Mouse (Mus musculus) ovary, postnatal 36 days (tissue): ENCODE measurements around the gene Fbxo8.
A peak's percentile ranks its signal among the peaks of the same experiment; 100 is the strongest.

Source experiments
- DNase-seq: peaks from one replicate; pipeline ENCODE4 v3.0.0; 2022; ENCODE audit warnings: low spot score, mixed read lengths

The Fbxo8 gene

GRCm38 (mm10) chr8:56611736-56612135 lies 60.8 kb downstream of the Fbxo8 start:
- DNase-seq: no peak

DNA sequence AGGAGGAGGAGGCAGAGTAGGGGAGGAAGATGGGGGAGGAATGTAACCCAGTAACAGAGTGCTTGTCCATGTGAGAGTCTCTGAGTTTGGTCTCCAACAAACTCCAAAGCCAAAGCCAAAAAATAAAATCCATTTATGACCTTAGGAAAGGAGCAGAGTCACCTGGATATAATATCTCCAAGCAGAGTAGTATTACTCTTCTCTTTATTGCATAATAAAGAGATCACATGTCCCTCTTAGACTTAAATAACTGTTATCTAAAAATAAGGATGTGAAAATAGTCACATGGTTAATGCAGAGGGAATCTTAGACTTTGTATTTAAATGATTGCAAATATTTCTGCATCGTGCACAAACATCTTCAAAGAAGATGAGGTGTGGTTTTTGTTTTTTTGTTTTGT lies 63.3 kb downstream of the Fbxo8 start:
- no peak for DNase-seq

DNA sequence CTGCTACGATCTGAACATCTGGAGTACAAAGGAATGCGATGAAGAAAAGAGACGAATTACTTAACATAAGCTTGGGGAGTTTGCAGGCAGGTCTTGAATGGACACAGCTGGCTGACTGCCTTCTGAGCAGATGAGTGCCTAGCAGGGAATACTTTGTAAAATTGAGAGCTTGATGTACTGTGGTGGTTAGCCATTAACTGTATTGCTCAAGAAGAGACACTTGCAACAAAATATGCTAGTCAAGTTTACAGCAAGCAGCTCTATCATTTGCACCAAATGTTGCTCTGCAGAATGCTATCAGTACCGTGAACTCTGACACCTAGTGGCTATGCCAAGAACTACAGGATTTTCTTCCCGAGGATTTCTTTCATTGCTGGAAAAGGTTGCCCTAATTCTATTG lies 64.1 kb downstream of the Fbxo8 start:
- no peak for DNase-seq

GRCm38 (mm10) chr8:56616260-56616659 lies 65.4 kb downstream of the Fbxo8 start:
- DNase-seq: peak; percentile 20

- no peak for DNase-seq
Observed at GRCm38 (mm10) chr8:56617271-56617670, 66.4 kb downstream of the Fbxo8 start.

- DNase-seq: no peak
Observed at GRCm38 (mm10) chr8:56619056-56619455, 68.2 kb downstream of the Fbxo8 start.

DNA sequence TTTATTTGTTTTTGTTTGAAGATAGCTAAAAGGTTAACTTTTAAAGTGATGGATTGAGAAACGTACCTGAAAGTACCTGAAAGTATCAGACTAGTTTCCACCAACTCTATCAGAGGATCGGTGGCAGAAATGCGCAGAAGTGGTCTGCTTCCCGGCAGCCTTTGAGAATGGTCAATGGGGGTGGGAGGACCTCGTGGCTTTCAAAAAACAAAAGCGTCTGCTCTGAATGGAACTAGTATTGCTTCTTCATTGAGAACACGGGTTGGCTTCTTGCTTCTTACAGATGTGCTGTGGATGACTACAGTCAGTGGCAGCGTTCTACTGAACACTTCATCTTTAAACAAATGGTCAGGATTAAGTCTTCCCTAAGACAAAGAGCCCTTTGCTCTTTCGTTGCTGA lies 68.7 kb downstream of the Fbxo8 start:
- no peak for DNase-seq

DNA sequence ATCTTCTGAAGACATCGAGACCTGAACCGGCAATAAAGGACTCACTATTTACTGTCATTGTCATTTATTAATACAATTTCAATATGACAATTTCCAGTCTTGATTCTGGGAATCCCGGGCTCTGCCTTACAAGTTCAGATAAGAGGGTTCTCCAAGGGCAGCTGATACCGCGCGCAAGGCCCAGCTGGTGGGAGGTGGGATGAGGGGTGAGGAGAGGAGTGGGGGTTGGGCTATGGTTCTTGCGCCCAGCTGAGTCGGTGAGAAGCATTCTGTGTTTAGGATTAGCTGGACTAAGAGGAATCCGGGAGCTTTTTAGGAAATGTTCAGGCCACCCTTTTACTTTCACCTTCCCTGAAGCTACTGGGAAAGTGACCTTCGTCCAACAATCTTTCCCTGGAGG lies 69.8 kb downstream of the Fbxo8 start:
- DNase-seq: peak; percentile 45

DNA sequence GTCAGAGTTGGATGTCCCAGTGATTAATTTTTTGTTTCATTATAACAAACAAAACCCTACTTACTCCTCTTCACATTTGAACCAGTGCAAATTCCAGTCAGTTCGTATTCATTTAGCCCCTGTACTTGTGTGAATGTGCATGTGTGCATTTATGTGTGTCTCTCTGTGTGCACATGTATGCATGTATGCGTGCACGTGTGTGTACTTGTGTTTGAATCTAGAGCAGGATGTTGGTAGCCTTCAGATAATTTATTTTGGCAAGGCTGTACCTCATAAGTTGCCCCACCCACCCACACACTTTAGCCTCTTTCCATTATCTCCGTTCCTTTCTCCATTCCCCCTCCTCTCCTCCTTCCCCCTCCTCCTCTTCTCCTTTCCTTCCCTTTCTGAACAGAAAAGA lies 70.2 kb downstream of the Fbxo8 start:
- no peak for DNase-seq

- peak; percentile 15 for DNase-seq
Observed at GRCm38 (mm10) chr8:56622470-56623024, 71.7 kb downstream of the Fbxo8 start.

DNA sequence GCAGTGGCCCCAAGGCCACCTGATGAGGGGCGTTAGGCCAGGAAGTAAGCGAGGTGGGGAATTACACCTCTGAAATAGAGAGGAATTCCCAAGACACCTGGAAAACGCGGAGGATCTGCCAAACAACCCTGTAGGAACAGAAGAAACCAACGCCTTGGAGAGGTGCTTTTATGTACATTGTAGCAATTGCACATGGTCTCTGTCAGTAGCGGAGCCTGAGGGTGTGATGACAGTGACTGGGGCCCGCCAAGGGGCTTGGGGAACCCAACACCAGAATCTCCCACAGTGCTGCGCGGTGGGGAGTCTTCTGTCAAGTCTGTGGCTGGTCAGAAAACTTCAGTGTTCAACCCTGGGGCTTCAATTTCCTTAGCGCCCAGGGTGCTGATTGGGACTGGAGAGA lies 72.5 kb downstream of the Fbxo8 start:
- peak; percentile 8 for DNase-seq

- no peak for DNase-seq
Observed at GRCm38 (mm10) chr8:56629160-56629559, 78.3 kb downstream of the Fbxo8 start.

- DNase-seq: no peak
Observed at GRCm38 (mm10) chr8:56639277-56639676, 88.4 kb downstream of the Fbxo8 start.
